Mouse (Mus musculus): ENCODE measurements around the gene Dab1. TPM values are rescaled to one million over a fixed set of nuclear protein-coding genes. Genes with fewer than 3 reads are reported as not detected.

Dab1 gene
- polyA plus RNA-seq, 1 experiment from 2014 or later = 123 TPM

- Histone ChIP-seq H3K9me3 (replicated peaks; ENCODE audit: control insufficient read depth, low read length, poor library complexity, severe bottlenecking) (no peaks in the 10 kb centered on the region), H3K27me3 (ENCODE audit: control insufficient read depth, insufficient read depth, low read depth, low read length) (no peaks in the 10 kb centered on the region), H3K36me3 (ENCODE audit: control insufficient read depth, insufficient read depth, low read length) (no peaks in the 10 kb centered on the region), H3K4me2 (ENCODE audit: low read length) (no peak overlapping the region), H3K4me3 (ENCODE audit: low read depth, low read length) (no peak overlapping the region), H3K27ac (ENCODE audit: low read length) (no peak overlapping the region), H3K9ac (ENCODE audit: low read depth, low read length) (no peak overlapping the region), H3K4me1 (ENCODE audit: control insufficient read depth, insufficient read depth, low read length) (peaks cover 15% of the 10 kb centered on the region)
- ATAC-seq = no peak
- 76% methylated on average over 4 of the region's 4 CpGs for WGBS
These were observed 951.4 kb downstream of the Dab1 start for GRCm38 (mm10) chr4:104570523-104570922.

- WGBS = 60% methylated on average over 8 of the region's 8 CpGs
- H3K9me3 ChIP-seq (replicated peaks; ENCODE audit: control insufficient read depth, low read length, poor library complexity, severe bottlenecking) = no peaks in the 10 kb centered on the region
These were observed 953.3 kb downstream of the Dab1 start for GRCm38 (mm10) chr4:104572440-104572839.

GRCm38 (mm10) chr4:104573419-104573818 lies 954.3 kb downstream of the Dab1 start:
- no peak for ATAC-seq
- no peak overlapping the region for H3K4me2 ChIP-seq (ENCODE audit: low read length)
- H3K4me1 ChIP-seq (ENCODE audit: control insufficient read depth, insufficient read depth, low read length) = peaks cover 15% of the 10 kb centered on the region
- H3K27me3 ChIP-seq (ENCODE audit: control insufficient read depth, insufficient read depth, low read depth, low read length) = no peaks in the 10 kb centered on the region
- H3K4me3 ChIP-seq (ENCODE audit: low read depth, low read length) = no peak overlapping the region
- 31% methylated on average over 7 of the region's 7 CpGs for WGBS
- no peaks in the 10 kb centered on the region for H3K9me3 ChIP-seq (replicated peaks; ENCODE audit: control insufficient read depth, low read length, poor library complexity, severe bottlenecking)
- H3K9ac ChIP-seq (ENCODE audit: low read depth, low read length) = 0 out of 2 replicates have a peak overlapping the region, but pooled peaks have one; percentile 1
- H3K27ac ChIP-seq (ENCODE audit: low read length) = no peak overlapping the region
- no peaks in the 10 kb centered on the region for H3K36me3 ChIP-seq (ENCODE audit: control insufficient read depth, insufficient read depth, low read length)

More at GRCm38 (mm10) chr4:104572440-104572839, 953.3 kb downstream of the Dab1 start:
- H3K9ac ChIP-seq (ENCODE audit: low read depth, low read length) = no peak overlapping the region
- H3K36me3 ChIP-seq (ENCODE audit: control insufficient read depth, insufficient read depth, low read length) = no peaks in the 10 kb centered on the region
- H3K4me3 ChIP-seq (ENCODE audit: low read depth, low read length) = no peak overlapping the region
- no peak overlapping the region for H3K4me2 ChIP-seq (ENCODE audit: low read length)
- no peak overlapping the region for H3K27ac ChIP-seq (ENCODE audit: low read length)
- no peak for ATAC-seq
- peaks cover 15% of the 10 kb centered on the region for H3K4me1 ChIP-seq (ENCODE audit: control insufficient read depth, insufficient read depth, low read length)
- no peaks in the 10 kb centered on the region for H3K27me3 ChIP-seq (ENCODE audit: control insufficient read depth, insufficient read depth, low read depth, low read length)

- Histone ChIP-seq H3K27me3 (ENCODE audit: control insufficient read depth, insufficient read depth, low read depth, low read length) (no peaks in the 10 kb centered on the region), H3K9ac (ENCODE audit: low read depth, low read length) (no peak overlapping the region), H3K4me1 (ENCODE audit: control insufficient read depth, insufficient read depth, low read length) (peaks cover 11% of the 10 kb centered on the region), H3K4me2 (ENCODE audit: low read length) (no peak overlapping the region), H3K36me3 (ENCODE audit: control insufficient read depth, insufficient read depth, low read length) (no peaks in the 10 kb centered on the region), H3K9me3 (replicated peaks; ENCODE audit: control insufficient read depth, low read length, poor library complexity, severe bottlenecking) (no peaks in the 10 kb centered on the region), H3K4me3 (ENCODE audit: low read depth, low read length) (no peak overlapping the region), H3K27ac (ENCODE audit: low read length) (no peak overlapping the region)
- ATAC-seq = no peak
- 38% methylated on average over 3 of the region's 3 CpGs for WGBS
These were observed 959.2 kb downstream of the Dab1 start for GRCm38 (mm10) chr4:104578370-104578769.

- H3K36me3 ChIP-seq (ENCODE audit: control insufficient read depth, insufficient read depth, low read length) = no peaks in the 10 kb centered on the region
- 79% methylated on average over 5 of the region's 5 CpGs for WGBS
- no peak overlapping the region for H3K4me2 ChIP-seq (ENCODE audit: low read length)
- no peak overlapping the region for H3K4me3 ChIP-seq (ENCODE audit: low read depth, low read length)
- no peaks in the 10 kb centered on the region for H3K27me3 ChIP-seq (ENCODE audit: control insufficient read depth, insufficient read depth, low read depth, low read length)
- H3K9ac ChIP-seq (ENCODE audit: low read depth, low read length) = no peak overlapping the region
- no peak overlapping the region for H3K27ac ChIP-seq (ENCODE audit: low read length)
- H3K4me1 ChIP-seq (ENCODE audit: control insufficient read depth, insufficient read depth, low read length) = peaks cover 7% of the 10 kb centered on the region
- H3K9me3 ChIP-seq (replicated peaks; ENCODE audit: control insufficient read depth, low read length, poor library complexity, severe bottlenecking) = no peaks in the 10 kb centered on the region
- ATAC-seq = no peak
These were observed 960.9 kb downstream of the Dab1 start for GRCm38 (mm10) chr4:104579946-104580544.

GRCm38 (mm10) chr4:104582726-104583125 lies 963.6 kb downstream of the Dab1 start:
- Histone ChIP-seq H3K4me2 (ENCODE audit: low read length) (no peak overlapping the region), H3K27me3 (ENCODE audit: control insufficient read depth, insufficient read depth, low read depth, low read length) (no peaks in the 10 kb centered on the region), H3K9ac (ENCODE audit: low read depth, low read length) (no peak overlapping the region), H3K9me3 (replicated peaks; ENCODE audit: control insufficient read depth, low read length, poor library complexity, severe bottlenecking) (no peaks in the 10 kb centered on the region), H3K27ac (ENCODE audit: low read length) (no peak overlapping the region), H3K36me3 (ENCODE audit: control insufficient read depth, insufficient read depth, low read length) (no peaks in the 10 kb centered on the region), H3K4me1 (ENCODE audit: control insufficient read depth, insufficient read depth, low read length) (peaks cover 7% of the 10 kb centered on the region), H3K4me3 (ENCODE audit: low read depth, low read length) (no peak overlapping the region)
- WGBS = 59% methylated on average over 5 of the region's 5 CpGs
- no peak for ATAC-seq

- H3K27ac ChIP-seq (ENCODE audit: low read length) = no peak overlapping the region
- H3K4me2 ChIP-seq (ENCODE audit: low read length) = no peak overlapping the region
These were observed 968.7 kb downstream of the Dab1 start for GRCm38 (mm10) chr4:104587826-104588225.

GRCm38 (mm10) chr4:104596936-104597335 lies 977.8 kb downstream of the Dab1 start:
- Histone ChIP-seq H3K4me3 (ENCODE audit: low read depth, low read length) (no peak overlapping the region), H3K9ac (ENCODE audit: low read depth, low read length) (no peak overlapping the region), H3K4me2 (ENCODE audit: low read length) (no peak overlapping the region), H3K9me3 (replicated peaks; ENCODE audit: control insufficient read depth, low read length, poor library complexity, severe bottlenecking) (no peaks in the 10 kb centered on the region), H3K36me3 (ENCODE audit: control insufficient read depth, insufficient read depth, low read length) (no peaks in the 10 kb centered on the region), H3K27ac (ENCODE audit: low read length) (no peak overlapping the region), H3K4me1 (ENCODE audit: control insufficient read depth, insufficient read depth, low read length) (no peaks in the 10 kb centered on the region; the same call in none of the 2 replicates), H3K27me3 (ENCODE audit: control insufficient read depth, insufficient read depth, low read depth, low read length) (no peaks in the 10 kb centered on the region)
- 97% methylated on average over 7 of the region's 7 CpGs for WGBS
- ATAC-seq = no peak

More at GRCm38 (mm10) chr4:104587826-104588225, 968.7 kb downstream of the Dab1 start:
- H3K4me3 ChIP-seq (ENCODE audit: low read depth, low read length) = no peak overlapping the region
- no peak overlapping the region for H3K9ac ChIP-seq (ENCODE audit: low read depth, low read length)
- no peaks in the 10 kb centered on the region for H3K27me3 ChIP-seq (ENCODE audit: control insufficient read depth, insufficient read depth, low read depth, low read length)
- no peak for ATAC-seq
- WGBS = 65% methylated on average over 2 of the region's 2 CpGs
- H3K36me3 ChIP-seq (ENCODE audit: control insufficient read depth, insufficient read depth, low read length) = no peaks in the 10 kb centered on the region
- H3K4me1 ChIP-seq (ENCODE audit: control insufficient read depth, insufficient read depth, low read length) = peaks cover 3% of the 10 kb centered on the region; the same call in 1 of the 2 replicates
- H3K9me3 ChIP-seq (replicated peaks; ENCODE audit: control insufficient read depth, low read length, poor library complexity, severe bottlenecking) = no peaks in the 10 kb centered on the region

- no peak overlapping the region for H3K4me2 ChIP-seq (ENCODE audit: low read length)
- H3K9ac ChIP-seq (ENCODE audit: low read depth, low read length) = no peak overlapping the region
- ATAC-seq = no peak
- 60% methylated on average over 6 of the region's 6 CpGs for WGBS
- H3K27me3 ChIP-seq (ENCODE audit: control insufficient read depth, insufficient read depth, low read depth, low read length) = no peaks in the 10 kb centered on the region
- no peaks in the 10 kb centered on the region for H3K9me3 ChIP-seq (replicated peaks; ENCODE audit: control insufficient read depth, low read length, poor library complexity, severe bottlenecking)
- H3K4me3 ChIP-seq (ENCODE audit: low read depth, low read length) = no peak overlapping the region
- no peak overlapping the region for H3K27ac ChIP-seq (ENCODE audit: low read length)
- no peaks in the 10 kb centered on the region; the same call in none of the 2 replicates for H3K4me1 ChIP-seq (ENCODE audit: control insufficient read depth, insufficient read depth, low read length)
- no peaks in the 10 kb centered on the region for H3K36me3 ChIP-seq (ENCODE audit: control insufficient read depth, insufficient read depth, low read length)
These were observed 978.6 kb downstream of the Dab1 start for GRCm38 (mm10) chr4:104597490-104598465.
